Mouse (Mus musculus): Measurements from ENCODE around the gene Acadvl. TPM values are rescaled to one million over a fixed set of nuclear protein-coding genes. Genes with fewer than 3 reads are reported as not detected.

The Acadvl gene
- total RNA-seq, 2 experiments from 2014 or later, result 18.6 to 48.4 TPM

Other genes with a start within 250 kb of the Acadvl start
Only the 30 nearest of the 38 such genes appear.
- not detected in 2 replicates for gene Tmem102, start 209.8 kb downstream of the Acadvl start, total RNA-seq (2015; ENCODE audit: low replicate concordance)
- not detected in 2 replicates for gene Tmem102, start 209.8 kb downstream of the Acadvl start, total RNA-seq (2017; ENCODE audit: low replicate concordance)
- gene Gm39566, start 200.1 kb downstream of the Acadvl start, total RNA-seq (2015; ENCODE audit: low replicate concordance), result 0.42 TPM in 1 of 2 replicates, not detected in the other
- 0.14 TPM in 1 of 2 replicates, not detected in the other for gene Gm39566, start 200.1 kb downstream of the Acadvl start, total RNA-seq (2017; ENCODE audit: low replicate concordance)
- gene Spem2, start 196.9 kb downstream of the Acadvl start, total RNA-seq (2015; ENCODE audit: low replicate concordance), result not detected in 2 replicates
- gene Spem2, start 196.9 kb downstream of the Acadvl start, total RNA-seq (2017; ENCODE audit: low replicate concordance), result not detected in 2 replicates
- gene Spem1, start 193.2 kb downstream of the Acadvl start, total RNA-seq (2015; ENCODE audit: low replicate concordance), result not detected in 2 replicates
- gene Spem1, start 193.2 kb downstream of the Acadvl start, total RNA-seq (2017; ENCODE audit: low replicate concordance), result not detected in 2 replicates
- gene Nlgn2, start 177.6 kb downstream of the Acadvl start, total RNA-seq (2015; ENCODE audit: low replicate concordance), result 0.19 and 0.42 TPM in 2 replicates
- 0.28 and 1.1 TPM in 2 replicates for gene Nlgn2, start 177.6 kb downstream of the Acadvl start, total RNA-seq (2017; ENCODE audit: low replicate concordance)
- 142 and 218 TPM in 2 replicates for gene Tmem256, start 176.9 kb downstream of the Acadvl start, total RNA-seq (2015; ENCODE audit: low replicate concordance)
- 57.1 and 181 TPM in 2 replicates for gene Tmem256, start 176.9 kb downstream of the Acadvl start, total RNA-seq (2017; ENCODE audit: low replicate concordance)
- 12.5 and 17.6 TPM in 2 replicates for gene Plscr3, start 169.0 kb downstream of the Acadvl start, total RNA-seq (2015; ENCODE audit: low replicate concordance)
- gene Plscr3, start 169.0 kb downstream of the Acadvl start, total RNA-seq (2017; ENCODE audit: low replicate concordance), result 5.9 and 11.4 TPM in 2 replicates
- gene Tnk1, start 156.7 kb downstream of the Acadvl start, total RNA-seq (2015; ENCODE audit: low replicate concordance), result 15.5 and 19.6 TPM in 2 replicates
- 8.3 and 13.8 TPM in 2 replicates for gene Tnk1, start 156.7 kb downstream of the Acadvl start, total RNA-seq (2017; ENCODE audit: low replicate concordance)
- not detected in 2 replicates for gene Tmem95, start 137.4 kb downstream of the Acadvl start, total RNA-seq (2015; ENCODE audit: low replicate concordance)
- gene Tmem95, start 137.4 kb downstream of the Acadvl start, total RNA-seq (2017; ENCODE audit: low replicate concordance), result not detected in 2 replicates
- 1.3 and 2.1 TPM in 2 replicates for gene Kctd11, start 134.0 kb downstream of the Acadvl start, total RNA-seq (2015; ENCODE audit: low replicate concordance)
- 0.42 and 0.77 TPM in 2 replicates for gene Kctd11, start 134.0 kb downstream of the Acadvl start, total RNA-seq (2017; ENCODE audit: low replicate concordance)
- gene Acap1, start 119.9 kb downstream of the Acadvl start, total RNA-seq (2015; ENCODE audit: low replicate concordance), result 9.0 and 15.7 TPM in 2 replicates
- 12.1 and 16.1 TPM in 2 replicates for gene Acap1, start 119.9 kb downstream of the Acadvl start, total RNA-seq (2017; ENCODE audit: low replicate concordance)
- 2.7 TPM in 1 of 2 replicates, not detected in the other for gene 2810408A11Rik, start 114.4 kb downstream of the Acadvl start, total RNA-seq (2015; ENCODE audit: low replicate concordance)
- gene 2810408A11Rik, start 114.4 kb downstream of the Acadvl start, total RNA-seq (2017; ENCODE audit: low replicate concordance), result 6.0 TPM in 1 of 2 replicates, not detected in the other
- 3.5 and 3.8 TPM in 2 replicates for gene Neurl4, start 114.3 kb downstream of the Acadvl start, total RNA-seq (2015; ENCODE audit: low replicate concordance)
- 9.3 and 16.0 TPM in 2 replicates for gene Neurl4, start 114.3 kb downstream of the Acadvl start, total RNA-seq (2017; ENCODE audit: low replicate concordance)
- 69.0 and 102 TPM in 2 replicates for gene Gps2, start 101.5 kb downstream of the Acadvl start, total RNA-seq (2015; ENCODE audit: low replicate concordance)
- gene Gps2, start 101.5 kb downstream of the Acadvl start, total RNA-seq (2017; ENCODE audit: low replicate concordance), result 52.9 and 63.3 TPM in 2 replicates
- gene Eif5a, start 93.5 kb downstream of the Acadvl start, total RNA-seq (2015; ENCODE audit: low replicate concordance), result 340 and 374 TPM in 2 replicates
- gene Eif5a, start 93.5 kb downstream of the Acadvl start, total RNA-seq (2017; ENCODE audit: low replicate concordance), result 154 and 205 TPM in 2 replicates
- gene Ybx2, start 79.6 kb downstream of the Acadvl start, total RNA-seq (2015; ENCODE audit: low replicate concordance), result not detected in 2 replicates
- gene Ybx2, start 79.6 kb downstream of the Acadvl start, total RNA-seq (2017; ENCODE audit: low replicate concordance), result 5.0 TPM in 1 of 2 replicates, not detected in the other
- 31.3 and 37.9 TPM in 2 replicates for gene Slc2a4, start 67.2 kb downstream of the Acadvl start, total RNA-seq (2015; ENCODE audit: low replicate concordance)
- 98.1 and 151 TPM in 2 replicates for gene Slc2a4, start 67.2 kb downstream of the Acadvl start, total RNA-seq (2017; ENCODE audit: low replicate concordance)
- not detected in 2 replicates for gene Cldn7, start 50.6 kb downstream of the Acadvl start, total RNA-seq (2015; ENCODE audit: low replicate concordance)
- gene Cldn7, start 50.6 kb downstream of the Acadvl start, total RNA-seq (2017; ENCODE audit: low replicate concordance), result not detected in 2 replicates
- 48.1 and 52.3 TPM in 2 replicates for gene Ctdnep1, start 34.3 kb downstream of the Acadvl start, total RNA-seq (2015; ENCODE audit: low replicate concordance)
- 10.8 and 12.5 TPM in 2 replicates for gene Ctdnep1, start 34.3 kb downstream of the Acadvl start, total RNA-seq (2017; ENCODE audit: low replicate concordance)
- 24.9 and 35.5 TPM in 2 replicates for gene Elp5, start 32.9 kb downstream of the Acadvl start, total RNA-seq (2015; ENCODE audit: low replicate concordance)
- 14.5 and 18.7 TPM in 2 replicates for gene Elp5, start 32.9 kb downstream of the Acadvl start, total RNA-seq (2017; ENCODE audit: low replicate concordance)
- 328 and 394 TPM in 2 replicates for gene Gabarap, start 24.3 kb downstream of the Acadvl start, total RNA-seq (2015; ENCODE audit: low replicate concordance)
- 127 and 214 TPM in 2 replicates for gene Gabarap, start 24.3 kb downstream of the Acadvl start, total RNA-seq (2017; ENCODE audit: low replicate concordance)
- gene Phf23, start 19.6 kb downstream of the Acadvl start, total RNA-seq (2015; ENCODE audit: low replicate concordance), result 8.5 and 11.3 TPM in 2 replicates
- gene Phf23, start 19.6 kb downstream of the Acadvl start, total RNA-seq (2017; ENCODE audit: low replicate concordance), result 7.4 and 11.0 TPM in 2 replicates
- gene Dvl2, start 14.8 kb downstream of the Acadvl start, total RNA-seq (2015; ENCODE audit: low replicate concordance), result 1.3 and 4.2 TPM in 2 replicates
- 2.1 and 7.4 TPM in 2 replicates for gene Dvl2, start 14.8 kb downstream of the Acadvl start, total RNA-seq (2017; ENCODE audit: low replicate concordance)
- 7.7 TPM in 1 of 2 replicates, not detected in the other for gene Dlg4, start 1.5 kb upstream of the Acadvl start, total RNA-seq (2015; ENCODE audit: low replicate concordance)
- gene Dlg4, start 1.5 kb upstream of the Acadvl start, total RNA-seq (2017; ENCODE audit: low replicate concordance), result 0.17 and 0.84 TPM in 2 replicates
- not detected in 2 replicates for gene Asgr1, start 38.7 kb upstream of the Acadvl start, total RNA-seq (2015; ENCODE audit: low replicate concordance)
- gene Asgr1, start 38.7 kb upstream of the Acadvl start, total RNA-seq (2017; ENCODE audit: low replicate concordance), result not detected in 2 replicates
- gene Asgr2, start 77.2 kb upstream of the Acadvl start, total RNA-seq (2015; ENCODE audit: low replicate concordance), result 3.3 TPM in 1 of 2 replicates, not detected in the other
- not detected in 2 replicates for gene Asgr2, start 77.2 kb upstream of the Acadvl start, total RNA-seq (2017; ENCODE audit: low replicate concordance)
- gene Mgl2, start 114.9 kb upstream of the Acadvl start, total RNA-seq (2015; ENCODE audit: low replicate concordance), result 8.5 and 15.7 TPM in 2 replicates
- 12.4 and 18.7 TPM in 2 replicates for gene Mgl2, start 114.9 kb upstream of the Acadvl start, total RNA-seq (2017; ENCODE audit: low replicate concordance)
- 6.7 and 13.2 TPM in 2 replicates for gene Clec10a, start 140.8 kb upstream of the Acadvl start, total RNA-seq (2015; ENCODE audit: low replicate concordance)
- 2.3 and 2.4 TPM in 2 replicates for gene Clec10a, start 140.8 kb upstream of the Acadvl start, total RNA-seq (2017; ENCODE audit: low replicate concordance)
- gene Slc16a11, start 197.3 kb upstream of the Acadvl start, total RNA-seq (2015; ENCODE audit: low replicate concordance), result not detected in 2 replicates
- gene Slc16a11, start 197.3 kb upstream of the Acadvl start, total RNA-seq (2017; ENCODE audit: low replicate concordance), result not detected in 2 replicates
- gene Slc16a13, start 205.7 kb upstream of the Acadvl start, total RNA-seq (2015; ENCODE audit: low replicate concordance), result 2.5 and 8.1 TPM in 2 replicates
- gene Slc16a13, start 205.7 kb upstream of the Acadvl start, total RNA-seq (2017; ENCODE audit: low replicate concordance), result 5.1 and 8.2 TPM in 2 replicates